Mouse (Mus musculus) heart, embryonic 16.5 days (tissue): ENCODE measurements around the gene Helb. TPM values are rescaled to one million over a fixed set of nuclear protein-coding genes. Genes with fewer than 3 reads are reported as not detected.
"Not testable (repeated sequence)": the region's sequence is repeated elsewhere in the genome, so short reads cannot be mapped to it uniquely, and the experiment has no call there.

Experiments used
- ATAC-seq: fragments of 200-750 bp; cut with Nextera tagmentation; replicated peaks from 2 replicates; pipeline ENCODE4 v1.8.0; 2017; ENCODE audit warnings: moderate number of reproducible peaks; ENCODE audit not compliant: insufficient read depth, low FRiP score; ENCODE audit errors: extremely low read depth
- H3K27ac ChIP-seq: fragments of 300-500 bp; sonication (generic); 2 replicates; pipeline ENCODE4 v1.5.1; 2014; ENCODE audit warnings: mild to moderate bottlenecking, low read length, control low read depth, moderate library complexity
- H3K27me3 ChIP-seq: fragments of 300-500 bp; sonication (generic); 2 replicates; pipeline ENCODE4 v1.6.1; 2014; ENCODE audit warnings: low read length, mixed read lengths; ENCODE audit not compliant: control insufficient read depth, insufficient read depth
- H3K36me3 ChIP-seq: fragments of 300-500 bp; sonication (generic); 2 replicates; pipeline ENCODE4 v1.6.1; 2014; ENCODE audit not compliant: control insufficient read depth, insufficient read depth
- H3K4me1 ChIP-seq: fragments of 300-500 bp; sonication (generic); 2 replicates; pipeline ENCODE4 v1.6.1; 2014; ENCODE audit warnings: low read length, mixed read lengths; ENCODE audit not compliant: control insufficient read depth, insufficient read depth
- H3K4me2 ChIP-seq: fragments of 300-500 bp; sonication (generic); 2 replicates; pipeline ENCODE4 v1.6.1; 2014; ENCODE audit warnings: low read depth, mild to moderate bottlenecking, control low read depth, low read length
- H3K4me3 ChIP-seq: fragments of 300-500 bp; sonication (generic); 2 replicates; pipeline ENCODE4 v1.5.1; 2014; ENCODE audit warnings: mild to moderate bottlenecking, control low read depth, low read length
- H3K9ac ChIP-seq: fragments of 300-500 bp; sonication (generic); 2 replicates; pipeline ENCODE4 v1.6.1; 2014; ENCODE audit warnings: low read length, control low read depth
- H3K9me3 ChIP-seq: fragments of 300-500 bp; sonication (generic); replicated peaks from 2 replicates; pipeline ENCODE4 v1.6.1; 2016; ENCODE audit warnings: low read length; ENCODE audit not compliant: control insufficient read depth
- WGBS: fragments of 180-500 bp; shearing (Covaris S2); extraction: QIAGEN DNeasy Blood & Tissue Kit; methylation state at CpG from one replicate; pipeline ENCODE4 v1.1.7; 2014; 5-methylcytosine and 5-hydroxymethylcytosine counted together
- polyA plus RNA-seq: library from polyadenylated mRNA; unstranded; fragments of >200 nt; fragmentation: Nextera tagmentation; extraction: Ambion mirVana; gene quantifications from 2 replicates; pipeline ENCODE4 v1.2.1, GENCODE M21; 2015

Gene Helb
- polyA plus RNA-seq, 1 experiment from 2014 or later: 9.1 TPM

DNA sequence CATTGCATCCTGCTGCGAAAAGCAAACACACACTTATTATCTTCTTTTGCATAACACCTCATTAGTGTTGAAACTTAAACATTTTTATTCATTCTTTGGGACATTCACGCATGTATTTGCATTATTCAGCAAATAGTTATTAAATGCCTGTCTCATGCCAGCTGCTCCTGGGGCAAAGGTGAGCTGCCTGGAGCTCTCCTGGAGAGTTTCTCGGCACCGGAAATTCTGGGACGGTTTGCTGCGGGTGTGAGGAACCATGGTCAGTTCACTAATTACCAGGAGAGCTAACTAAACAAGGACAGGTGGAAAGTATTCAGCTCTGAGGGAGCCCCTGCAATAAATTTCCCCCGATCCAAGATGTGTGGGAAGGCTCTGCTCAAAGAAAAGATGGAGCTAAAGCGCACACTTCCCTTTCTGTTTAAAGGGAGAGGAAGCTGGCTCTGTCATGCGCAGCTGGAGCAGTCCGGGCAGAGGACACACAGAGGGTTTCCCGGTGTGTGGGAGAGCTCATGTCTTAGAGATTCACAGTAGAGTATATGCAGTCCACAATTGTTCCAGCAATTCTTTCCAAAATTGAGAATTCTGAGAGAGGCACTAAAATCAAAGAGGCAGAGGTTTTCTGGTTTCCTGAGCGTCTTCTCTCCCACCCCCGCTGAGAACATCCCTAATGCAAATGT is 16.0 kb upstream of the Helb start:
- H3K4me3 ChIP-seq: peak overlapping the region; percentile 17; the same call in 1 of the 2 replicates

DNA sequence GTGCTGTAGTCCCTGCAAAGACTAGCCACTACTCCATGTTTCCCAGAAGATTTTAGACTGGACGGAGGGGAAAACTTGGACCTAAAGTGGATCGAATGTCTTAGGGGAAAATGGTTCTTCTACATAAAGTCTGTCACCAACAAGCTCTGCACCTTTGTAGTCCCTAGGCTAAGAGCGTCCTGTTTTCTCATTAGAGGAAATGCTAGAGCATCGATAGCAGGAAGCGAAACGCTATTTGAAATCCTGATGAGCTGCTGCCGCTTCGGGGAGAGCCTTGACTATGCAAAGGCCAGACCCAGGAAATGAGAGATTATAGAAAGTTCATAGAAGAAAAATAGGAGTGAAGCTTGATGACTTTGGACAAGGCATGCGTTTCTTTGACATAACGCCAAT is 12.7 kb upstream of the Helb start:
- ATAC-seq: no peak
- WGBS: 66% methylated on average over 10 of the region's 10 CpGs
- H3K27me3 ChIP-seq: no peaks in the 10 kb centered on the region
- no peak overlapping the region for H3K4me2 ChIP-seq
- no peaks in the 10 kb centered on the region for H3K36me3 ChIP-seq
- H3K9ac ChIP-seq: no peak overlapping the region
- H3K4me1 ChIP-seq: no peaks in the 10 kb centered on the region
- no peaks in the 10 kb centered on the region for H3K9me3 ChIP-seq
- H3K4me3 ChIP-seq: no peak overlapping the region
- H3K27ac ChIP-seq: no peak overlapping the region

More for the DNA sequence above, 16.0 kb upstream of the Helb start:
- ATAC-seq: no peak
- no peaks in the 10 kb centered on the region for H3K36me3 ChIP-seq
- H3K9me3 ChIP-seq: no peaks in the 10 kb centered on the region
- H3K27ac ChIP-seq: no peak overlapping the region
- no peaks in the 10 kb centered on the region for H3K27me3 ChIP-seq
- H3K4me1 ChIP-seq: no peaks in the 10 kb centered on the region
- WGBS: 38% methylated on average over 13 of the region's 13 CpGs
- peak overlapping the region; percentile 45 for H3K4me2 ChIP-seq
- H3K9ac ChIP-seq: no peak overlapping the region

GRCm38 (mm10) chr10:120124801-120125464 is 12.1 kb upstream of the Helb start:
- 52% methylated on average over 7 of the region's 7 CpGs for WGBS
- Histone ChIP-seq H3K4me1 (no peaks in the 10 kb centered on the region), H3K9ac (no peak overlapping the region), H3K4me2 (no peak overlapping the region), H3K27me3 (no peaks in the 10 kb centered on the region), H3K27ac (no peak overlapping the region), H3K4me3 (no peak overlapping the region), H3K36me3 (no peaks in the 10 kb centered on the region), H3K9me3 (no peaks in the 10 kb centered on the region)
- ATAC-seq: no peak; the same call in 1 of the 2 replicates

DNA sequence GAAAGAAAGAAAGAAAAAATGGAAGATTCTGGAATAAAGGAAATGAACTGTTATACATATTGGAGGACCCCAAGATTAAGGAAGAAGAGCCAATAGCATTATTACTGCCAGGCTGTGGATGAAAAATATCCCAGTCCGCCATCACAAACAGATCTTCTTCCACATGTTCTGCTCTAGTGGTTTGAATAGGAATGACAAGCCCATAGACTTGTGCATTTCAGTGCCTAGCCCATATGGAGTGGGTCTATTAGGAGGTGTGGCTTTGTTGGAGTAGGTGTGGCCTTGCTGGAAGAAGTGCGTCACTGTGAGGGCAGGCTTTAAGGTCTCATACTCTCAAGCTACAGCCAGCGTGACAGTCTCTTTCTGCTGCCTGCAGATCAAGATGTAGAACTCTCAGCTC is 10.9 kb upstream of the Helb start:
- H3K9me3 ChIP-seq: no peaks in the 10 kb centered on the region
- no peak overlapping the region for H3K4me2 ChIP-seq
- no peaks in the 10 kb centered on the region for H3K27me3 ChIP-seq
- H3K27ac ChIP-seq: no peak overlapping the region
- no peak overlapping the region for H3K9ac ChIP-seq
- WGBS: 82% methylated on average over 3 of the region's 3 CpGs
- ATAC-seq: no peak
- H3K4me3 ChIP-seq: no peak overlapping the region
- no peaks in the 10 kb centered on the region for H3K36me3 ChIP-seq
- no peaks in the 10 kb centered on the region for H3K4me1 ChIP-seq

GRCm38 (mm10) chr10:120115249-120115648 is 2.5 kb upstream of the Helb start:
- H3K27ac ChIP-seq: no peak overlapping the region
- no peak overlapping the region for H3K9ac ChIP-seq
- no peak for ATAC-seq
- H3K36me3 ChIP-seq: no peaks in the 10 kb centered on the region; the same call in 1 of the 2 replicates
- H3K4me1 ChIP-seq: peaks cover 4% of the 10 kb centered on the region; the same call in 1 of the 2 replicates
- H3K4me2 ChIP-seq: no peak overlapping the region
- no peaks in the 10 kb centered on the region for H3K27me3 ChIP-seq
- 93% methylated on average over 1 of the region's 1 CpGs for WGBS
- no peak overlapping the region for H3K4me3 ChIP-seq
- H3K9me3 ChIP-seq: no peaks in the 10 kb centered on the region

- Histone ChIP-seq H3K9me3 (no peaks in the 10 kb centered on the region), H3K4me3 (no peak overlapping the region), H3K4me2 (no peak overlapping the region), H3K27ac (no peak overlapping the region), H3K4me1 (peaks cover 4% of the 10 kb centered on the region; the same call in 1 of the 2 replicates), H3K9ac (no peak overlapping the region), H3K36me3 (no peaks in the 10 kb centered on the region; the same call in 1 of the 2 replicates), H3K27me3 (no peaks in the 10 kb centered on the region)
- ATAC-seq: no peak
- 68% methylated on average over 7 of the region's 7 CpGs for WGBS
Measured at GRCm38 (mm10) chr10:120114493-120114892, 1.7 kb upstream of the Helb start.

DNA sequence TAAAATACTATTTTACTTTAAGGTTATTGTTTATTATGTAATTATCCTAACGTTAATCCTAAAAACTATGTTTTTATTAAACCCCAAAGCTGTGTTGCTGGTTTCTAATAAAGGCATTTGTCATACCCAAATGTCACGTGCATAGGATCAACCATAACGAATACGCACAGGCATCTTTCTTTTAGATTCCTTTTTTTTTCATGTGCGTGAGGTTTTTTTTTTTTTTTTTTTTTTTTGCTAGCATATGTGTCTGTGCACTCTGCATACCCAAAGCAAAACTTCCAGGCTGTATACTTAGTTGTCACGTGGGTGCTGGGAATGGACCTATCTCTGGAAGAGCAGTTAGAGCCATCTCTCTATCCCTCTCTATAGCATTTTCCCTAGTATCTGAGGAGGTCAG is 1.2 kb upstream of the Helb start:
- no peak overlapping the region for H3K4me3 ChIP-seq
- 82% methylated on average over 6 of the region's 6 CpGs for WGBS
- H3K27ac ChIP-seq: no peak overlapping the region
- H3K9me3 ChIP-seq: no peaks in the 10 kb centered on the region
- H3K36me3 ChIP-seq: no peaks in the 10 kb centered on the region; the same call in 1 of the 2 replicates
- no peak for ATAC-seq
- no peak overlapping the region for H3K4me2 ChIP-seq
- H3K27me3 ChIP-seq: no peaks in the 10 kb centered on the region
- peaks cover 4% of the 10 kb centered on the region; the same call in 1 of the 2 replicates for H3K4me1 ChIP-seq
- H3K9ac ChIP-seq: no peak overlapping the region

GRCm38 (mm10) chr10:120113482-120113881 is 695 bp upstream of the Helb start:
- H3K27me3 ChIP-seq, H3K36me3 ChIP-seq, H3K4me1 ChIP-seq, ATAC-seq, H3K9me3 ChIP-seq: not testable (repeated sequence)
- Histone ChIP-seq H3K4me3 (peak overlapping the region; percentile 67), H3K27ac (peak overlapping the region; percentile 89), H3K4me2 (peak overlapping the region; percentile 69), H3K9ac (peak overlapping the region; percentile 79)
- 67% methylated on average over 9 of the region's 9 CpGs for WGBS

DNA sequence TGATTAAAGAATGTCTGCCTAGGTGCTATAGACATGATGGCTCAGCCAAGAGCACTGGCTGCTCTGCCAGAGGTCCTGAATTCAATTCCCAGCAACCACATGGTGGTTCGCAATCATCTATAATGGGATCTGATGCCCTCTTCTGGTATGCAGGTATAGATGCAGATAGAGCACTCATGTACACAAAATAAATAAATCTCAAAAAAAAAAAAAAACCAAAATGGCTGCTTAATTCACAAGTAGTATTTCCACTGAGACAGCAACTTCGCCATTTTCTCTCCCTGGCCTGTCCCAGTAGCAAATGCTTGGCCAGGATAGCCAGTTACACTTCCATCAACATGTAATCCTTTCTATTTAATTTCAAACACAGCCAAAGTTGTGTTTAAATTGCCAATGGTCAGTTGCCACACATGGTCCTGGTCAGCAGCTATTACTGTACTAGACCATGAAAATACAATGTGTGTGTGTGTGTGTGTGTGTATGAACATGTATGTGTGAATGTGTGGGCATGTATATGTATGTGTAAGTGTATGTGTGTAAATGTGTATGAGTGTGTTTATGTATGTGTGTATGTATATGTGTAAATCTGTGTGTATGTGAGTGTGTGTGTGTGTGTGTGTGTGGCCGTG is 982 bp downstream of the Helb start:
- Histone ChIP-seq H3K4me3 (peak overlapping the region; percentile 67), H3K4me2 (peak overlapping the region; percentile 69), H3K36me3 (peaks cover 2% of the 10 kb centered on the region; the same call in 1 of the 2 replicates), H3K9ac (peak overlapping the region; percentile 79), H3K27ac (peak overlapping the region; percentile 89), H3K9me3 (no peaks in the 10 kb centered on the region), H3K27me3 (no peaks in the 10 kb centered on the region), H3K4me1 (peaks cover 4% of the 10 kb centered on the region; the same call in 1 of the 2 replicates)
- 75% methylated on average over 3 of the region's 3 CpGs for WGBS
- no peak for ATAC-seq
